Mouse (Mus musculus): ENCODE results near the gene Wdhd1. TPM values are rescaled to one million over a fixed set of nuclear protein-coding genes. Genes with fewer than 3 reads are reported as not detected.

The Wdhd1 gene
- polyA plus RNA-seq, 1 experiment from 2014 or later: 14.5 TPM

- 81% methylated on average over 1 of the region's 1 CpGs for WGBS
- ATAC-seq: no peak
- no peaks in the 10 kb centered on the region for H3K9me3 ChIP-seq (replicated peaks; ENCODE audit: control insufficient read depth, low read length, poor library complexity, severe bottlenecking)
- H3K4me3 ChIP-seq (ENCODE audit: low read depth, low read length): no peak overlapping the region
- H3K4me2 ChIP-seq (ENCODE audit: low read length): no peak overlapping the region
- H3K9ac ChIP-seq (ENCODE audit: low read depth, low read length): no peak overlapping the region
- H3K4me1 ChIP-seq (ENCODE audit: control insufficient read depth, insufficient read depth, low read length): no peaks in the 10 kb centered on the region
- 0 out of 2 replicates have a peak, but pooled peaks cover 5% of the 10 kb centered on the region for H3K36me3 ChIP-seq (ENCODE audit: control insufficient read depth, insufficient read depth, low read length)
- H3K27ac ChIP-seq (ENCODE audit: low read length): no peak overlapping the region
- H3K27me3 ChIP-seq (ENCODE audit: control insufficient read depth, insufficient read depth, low read depth, low read length): no peaks in the 10 kb centered on the region
Observed at GRCm38 (mm10) chr14:47286215-47286614, 9.6 kb upstream of the Wdhd1 start.

- H3K27me3 ChIP-seq (ENCODE audit: control insufficient read depth, insufficient read depth, low read depth, low read length): no peaks in the 10 kb centered on the region
- no peak overlapping the region for H3K4me2 ChIP-seq (ENCODE audit: low read length)
- H3K9me3 ChIP-seq (replicated peaks; ENCODE audit: control insufficient read depth, low read length, poor library complexity, severe bottlenecking): no peaks in the 10 kb centered on the region
- WGBS: 95% methylated on average over 2 of the region's 2 CpGs
- no peak overlapping the region for H3K27ac ChIP-seq (ENCODE audit: low read length)
- 0 out of 2 replicates have a peak, but pooled peaks cover 1% of the 10 kb centered on the region for H3K36me3 ChIP-seq (ENCODE audit: control insufficient read depth, insufficient read depth, low read length)
- no peak overlapping the region for H3K9ac ChIP-seq (ENCODE audit: low read depth, low read length)
- no peaks in the 10 kb centered on the region for H3K4me1 ChIP-seq (ENCODE audit: control insufficient read depth, insufficient read depth, low read length)
- no peak overlapping the region for H3K4me3 ChIP-seq (ENCODE audit: low read depth, low read length)
- no peak for ATAC-seq
Observed at GRCm38 (mm10) chr14:47285271-47285670, 8.6 kb upstream of the Wdhd1 start.

- ATAC-seq: no peak
- Histone ChIP-seq H3K4me1 (ENCODE audit: control insufficient read depth, insufficient read depth, low read length) (no peaks in the 10 kb centered on the region), H3K36me3 (ENCODE audit: control insufficient read depth, insufficient read depth, low read length) (no peaks in the 10 kb centered on the region), H3K4me2 (ENCODE audit: low read length) (no peak overlapping the region), H3K27ac (ENCODE audit: low read length) (no peak overlapping the region), H3K27me3 (ENCODE audit: control insufficient read depth, insufficient read depth, low read depth, low read length) (no peaks in the 10 kb centered on the region), H3K9ac (ENCODE audit: low read depth, low read length) (no peak overlapping the region), H3K4me3 (ENCODE audit: low read depth, low read length) (no peak overlapping the region), H3K9me3 (replicated peaks; ENCODE audit: control insufficient read depth, low read length, poor library complexity, severe bottlenecking) (no peaks in the 10 kb centered on the region)
- 94% methylated on average over 7 of the region's 7 CpGs for WGBS
Observed at GRCm38 (mm10) chr14:47283568-47283967, 6.9 kb upstream of the Wdhd1 start.

GRCm38 (mm10) chr14:47281535-47281934 is 4.9 kb upstream of the Wdhd1 start:
- no peak overlapping the region for H3K27ac ChIP-seq (ENCODE audit: low read length)
- peaks cover 9% of the 10 kb centered on the region for H3K4me1 ChIP-seq (ENCODE audit: control insufficient read depth, insufficient read depth, low read length)

GRCm38 (mm10) chr14:47279058-47279457 is 2.4 kb upstream of the Wdhd1 start:
- Histone ChIP-seq H3K9me3 (replicated peaks; ENCODE audit: control insufficient read depth, low read length, poor library complexity, severe bottlenecking) (no peaks in the 10 kb centered on the region), H3K27me3 (ENCODE audit: control insufficient read depth, insufficient read depth, low read depth, low read length) (no peaks in the 10 kb centered on the region), H3K9ac (ENCODE audit: low read depth, low read length) (no peak overlapping the region), H3K27ac (ENCODE audit: low read length) (no peak overlapping the region), H3K4me2 (ENCODE audit: low read length) (no peak overlapping the region), H3K36me3 (ENCODE audit: control insufficient read depth, insufficient read depth, low read length) (no peaks in the 10 kb centered on the region), H3K4me1 (ENCODE audit: control insufficient read depth, insufficient read depth, low read length) (peaks cover 19% of the 10 kb centered on the region), H3K4me3 (ENCODE audit: low read depth, low read length) (no peak overlapping the region)
- WGBS: 84% methylated on average over 2 of the region's 2 CpGs
- ATAC-seq: no peak

More at GRCm38 (mm10) chr14:47281535-47281934, 4.9 kb upstream of the Wdhd1 start:
- Histone ChIP-seq H3K9me3 (replicated peaks; ENCODE audit: control insufficient read depth, low read length, poor library complexity, severe bottlenecking) (no peaks in the 10 kb centered on the region), H3K36me3 (ENCODE audit: control insufficient read depth, insufficient read depth, low read length) (no peaks in the 10 kb centered on the region), H3K27me3 (ENCODE audit: control insufficient read depth, insufficient read depth, low read depth, low read length) (no peaks in the 10 kb centered on the region), H3K9ac (ENCODE audit: low read depth, low read length) (no peak overlapping the region), H3K4me2 (ENCODE audit: low read length) (no peak overlapping the region), H3K4me3 (ENCODE audit: low read depth, low read length) (no peak overlapping the region)
- no peak for ATAC-seq
- WGBS: 94% methylated on average over 4 of the region's 4 CpGs

GRCm38 (mm10) chr14:47276036-47276603 is 537 bp downstream of the Wdhd1 start:
- 2% methylated on average over 22 of the region's 22 CpGs for WGBS

GRCm38 (mm10) chr14:47275417-47275816 is 1.2 kb downstream of the Wdhd1 start:
- H3K9ac ChIP-seq (ENCODE audit: low read depth, low read length): peak overlapping the region; percentile 34; the same call in 1 of the 2 replicates

More at GRCm38 (mm10) chr14:47276036-47276603, 537 bp downstream of the Wdhd1 start:
- Histone ChIP-seq H3K4me2 (ENCODE audit: low read length) (peak overlapping the region; percentile 74), H3K9me3 (replicated peaks; ENCODE audit: control insufficient read depth, low read length, poor library complexity, severe bottlenecking) (no peaks in the 10 kb centered on the region), H3K4me1 (ENCODE audit: control insufficient read depth, insufficient read depth, low read length) (peaks cover 19% of the 10 kb centered on the region), H3K9ac (ENCODE audit: low read depth, low read length) (peak overlapping the region; percentile 93), H3K36me3 (ENCODE audit: control insufficient read depth, insufficient read depth, low read length) (no peaks in the 10 kb centered on the region), H3K27me3 (ENCODE audit: control insufficient read depth, insufficient read depth, low read depth, low read length) (no peaks in the 10 kb centered on the region), H3K4me3 (ENCODE audit: low read depth, low read length) (peak overlapping the region; percentile 92), H3K27ac (ENCODE audit: low read length) (peak overlapping the region; percentile 96)
- peak; percentile 50 for ATAC-seq

GRCm38 (mm10) chr14:47273751-47274150 is 2.9 kb downstream of the Wdhd1 start:
- H3K4me2 ChIP-seq (ENCODE audit: low read length): no peak overlapping the region
- no peak overlapping the region for H3K9ac ChIP-seq (ENCODE audit: low read depth, low read length)
- H3K4me1 ChIP-seq (ENCODE audit: control insufficient read depth, insufficient read depth, low read length): peaks cover 19% of the 10 kb centered on the region
- peaks cover 9% of the 10 kb centered on the region; the same call in 1 of the 2 replicates for H3K36me3 ChIP-seq (ENCODE audit: control insufficient read depth, insufficient read depth, low read length)
- H3K27me3 ChIP-seq (ENCODE audit: control insufficient read depth, insufficient read depth, low read depth, low read length): no peaks in the 10 kb centered on the region
- WGBS: 87% methylated on average over 3 of the region's 3 CpGs
- H3K27ac ChIP-seq (ENCODE audit: low read length): no peak overlapping the region
- ATAC-seq: no peak
- no peaks in the 10 kb centered on the region for H3K9me3 ChIP-seq (replicated peaks; ENCODE audit: control insufficient read depth, low read length, poor library complexity, severe bottlenecking)
- no peak overlapping the region for H3K4me3 ChIP-seq (ENCODE audit: low read depth, low read length)

More at GRCm38 (mm10) chr14:47275417-47275816, 1.2 kb downstream of the Wdhd1 start:
- H3K9me3 ChIP-seq (replicated peaks; ENCODE audit: control insufficient read depth, low read length, poor library complexity, severe bottlenecking): no peaks in the 10 kb centered on the region
- no peaks in the 10 kb centered on the region for H3K36me3 ChIP-seq (ENCODE audit: control insufficient read depth, insufficient read depth, low read length)
- peak overlapping the region; percentile 92 for H3K4me3 ChIP-seq (ENCODE audit: low read depth, low read length)
- peak overlapping the region; percentile 74 for H3K4me2 ChIP-seq (ENCODE audit: low read length)
- ATAC-seq: no peak
- WGBS: 32% methylated on average over 3 of the region's 3 CpGs
- H3K27me3 ChIP-seq (ENCODE audit: control insufficient read depth, insufficient read depth, low read depth, low read length): no peaks in the 10 kb centered on the region
- H3K4me1 ChIP-seq (ENCODE audit: control insufficient read depth, insufficient read depth, low read length): peaks cover 19% of the 10 kb centered on the region
- no peak overlapping the region for H3K27ac ChIP-seq (ENCODE audit: low read length)

- H3K9ac ChIP-seq (ENCODE audit: low read depth, low read length): no peak overlapping the region
- ATAC-seq: no peak
- H3K36me3 ChIP-seq (ENCODE audit: control insufficient read depth, insufficient read depth, low read length): peaks cover 17% of the 10 kb centered on the region; the same call in 1 of the 2 replicates
- H3K27ac ChIP-seq (ENCODE audit: low read length): no peak overlapping the region
- H3K4me2 ChIP-seq (ENCODE audit: low read length): no peak overlapping the region
- H3K27me3 ChIP-seq (ENCODE audit: control insufficient read depth, insufficient read depth, low read depth, low read length): no peaks in the 10 kb centered on the region
- no peak overlapping the region for H3K4me3 ChIP-seq (ENCODE audit: low read depth, low read length)
- no peaks in the 10 kb centered on the region for H3K4me1 ChIP-seq (ENCODE audit: control insufficient read depth, insufficient read depth, low read length)
- H3K9me3 ChIP-seq (replicated peaks; ENCODE audit: control insufficient read depth, low read length, poor library complexity, severe bottlenecking): no peaks in the 10 kb centered on the region
- 96% methylated on average over 2 of the region's 2 CpGs for WGBS
Observed at GRCm38 (mm10) chr14:47269706-47270105, 7.0 kb downstream of the Wdhd1 start.
